Mouse (Mus musculus): ENCODE results near the gene Preb. TPM values are rescaled to one million over a fixed set of nuclear protein-coding genes. Genes with fewer than 3 reads are reported as not detected.
A peak's percentile ranks its signal among the peaks of the same experiment; 100 is the strongest.

Preb gene
- polyA plus RNA-seq, 1 experiment from 2014 or later = 136 TPM

DNA sequence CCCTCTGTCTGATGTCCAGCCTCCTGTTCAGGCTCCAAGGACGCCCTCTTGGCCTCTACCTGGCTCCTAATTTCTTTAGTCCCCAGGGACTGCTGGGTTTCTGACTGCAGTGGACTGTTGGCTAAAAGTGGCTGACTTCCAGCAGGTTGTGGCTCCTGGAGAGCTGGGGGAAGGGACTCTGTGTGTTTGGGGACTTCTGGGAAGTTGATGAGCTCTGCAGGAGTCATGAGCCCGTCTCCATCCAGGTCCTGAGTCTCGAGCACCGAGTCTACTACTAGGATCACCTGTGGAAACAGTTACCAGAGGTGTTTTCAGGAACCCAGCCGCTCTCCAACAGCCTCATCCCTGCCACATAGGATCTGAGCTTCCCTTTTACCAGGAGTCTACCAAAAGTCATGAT lies 26.5 kb downstream of the Preb start:
- Histone ChIP-seq H3K4me1 (peaks cover 5% of the 10 kb centered on the region; the same call in 1 of the 2 replicates), H3K9ac (no peak overlapping the region), H3K9me3 (no peaks in the 10 kb centered on the region), H3K27ac (no peak overlapping the region), H3K27me3 (no peaks in the 10 kb centered on the region), H3K4me2 (replicated peaks) (no peak overlapping the region), H3K4me3 (no peak overlapping the region), H3K36me3 (no peaks in the 10 kb centered on the region)
- ATAC-seq (ENCODE audit: low FRiP score, low read depth) = no peak
- 62% methylated on average over 5 of the region's 5 CpGs for WGBS

DNA sequence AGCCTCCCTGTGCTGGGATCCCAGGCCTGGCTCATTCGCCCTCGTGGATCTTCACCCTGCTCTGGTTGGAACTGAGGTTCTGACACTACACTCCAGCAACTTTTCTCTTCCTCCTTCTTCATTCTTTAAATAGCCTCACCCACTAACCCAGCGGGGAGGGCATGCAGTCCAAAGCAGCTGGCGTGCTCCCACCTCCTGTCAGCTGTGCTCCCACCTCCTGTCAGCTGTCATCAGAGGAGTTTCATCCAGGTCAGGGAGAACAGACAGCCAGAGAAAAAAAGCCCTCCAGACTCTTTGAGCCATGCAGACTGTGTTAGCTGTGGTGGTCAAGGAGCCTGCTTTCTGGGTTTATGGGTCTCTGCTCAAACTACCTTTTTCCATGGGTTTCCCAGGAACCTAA lies 28.8 kb downstream of the Preb start:
- peaks cover 9% of the 10 kb centered on the region; the same call in 1 of the 2 replicates for H3K4me1 ChIP-seq
- H3K36me3 ChIP-seq = no peaks in the 10 kb centered on the region
- H3K9ac ChIP-seq = no peak overlapping the region
- no peak for ATAC-seq (ENCODE audit: low FRiP score, low read depth)
- 70% methylated on average over 4 of the region's 4 CpGs for WGBS
- H3K9me3 ChIP-seq = no peaks in the 10 kb centered on the region
- no peaks in the 10 kb centered on the region for H3K27me3 ChIP-seq
- no peak overlapping the region for H3K4me3 ChIP-seq
- H3K4me2 ChIP-seq (replicated peaks) = no peak overlapping the region
- H3K27ac ChIP-seq = no peak overlapping the region

DNA sequence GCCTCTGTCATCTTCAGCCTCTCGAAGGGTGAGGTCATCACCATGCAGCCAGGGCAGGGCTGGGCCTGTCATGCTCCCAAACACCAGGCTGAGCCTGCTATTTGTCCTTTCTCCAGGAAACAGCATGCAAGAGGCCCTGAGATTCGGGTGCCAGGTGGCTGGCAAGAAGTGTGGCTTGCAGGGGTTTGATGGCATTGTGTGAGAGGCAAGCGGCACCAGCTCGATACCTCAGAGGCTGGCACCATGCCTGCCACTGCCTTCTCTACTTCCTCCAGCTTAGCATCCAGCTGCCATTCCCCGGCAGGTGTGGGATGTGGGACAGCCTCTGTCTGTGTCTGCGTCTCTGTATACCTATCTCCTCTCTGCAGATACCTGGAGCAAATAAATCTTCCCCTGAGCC lies 29.3 kb downstream of the Preb start:
- no peak for ATAC-seq (ENCODE audit: low FRiP score, low read depth)
- H3K9ac ChIP-seq = 0 out of 2 replicates have a peak overlapping the region, but pooled peaks have one; percentile 13
- H3K9me3 ChIP-seq = no peaks in the 10 kb centered on the region
- no peaks in the 10 kb centered on the region for H3K36me3 ChIP-seq
- H3K27ac ChIP-seq = no peak overlapping the region
- no peaks in the 10 kb centered on the region for H3K27me3 ChIP-seq
- no peak overlapping the region for H3K4me2 ChIP-seq (replicated peaks)
- 78% methylated on average over 6 of the region's 6 CpGs for WGBS
- peaks cover 9% of the 10 kb centered on the region; the same call in 1 of the 2 replicates for H3K4me1 ChIP-seq
- H3K4me3 ChIP-seq = no peak overlapping the region

DNA sequence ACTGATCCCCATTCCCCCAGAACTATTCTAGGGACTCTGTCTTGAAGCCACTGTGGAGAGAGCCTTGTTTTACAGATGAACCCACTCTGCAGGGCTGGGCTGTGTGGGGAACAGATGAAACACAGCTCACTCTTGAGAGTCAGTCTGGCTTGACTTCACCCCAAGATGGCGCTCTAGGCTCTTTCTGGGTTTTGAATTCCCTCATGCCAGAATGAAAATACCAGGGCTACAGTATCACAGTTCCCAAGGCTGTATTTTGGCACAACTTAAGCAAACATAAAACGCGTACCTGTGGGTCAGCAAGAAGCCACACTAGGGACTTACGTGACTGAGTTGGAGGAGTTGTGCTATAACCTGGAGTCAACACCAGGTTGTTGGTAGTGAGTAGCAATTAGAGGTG lies 30.0 kb downstream of the Preb start:
- peak; percentile 34; the same call in 1 of the 2 replicates for ATAC-seq (ENCODE audit: low FRiP score, low read depth)
- 41% methylated on average over 4 of the region's 4 CpGs for WGBS
- H3K27ac ChIP-seq = no peak overlapping the region
- H3K36me3 ChIP-seq = peaks cover 3% of the 10 kb centered on the region; the same call in 1 of the 2 replicates
- H3K4me2 ChIP-seq (replicated peaks) = no peak overlapping the region
- H3K27me3 ChIP-seq = no peaks in the 10 kb centered on the region
- no peaks in the 10 kb centered on the region for H3K9me3 ChIP-seq
- no peak overlapping the region for H3K4me3 ChIP-seq
- H3K4me1 ChIP-seq = peaks cover 9% of the 10 kb centered on the region; the same call in 1 of the 2 replicates
- H3K9ac ChIP-seq = no peak overlapping the region

DNA sequence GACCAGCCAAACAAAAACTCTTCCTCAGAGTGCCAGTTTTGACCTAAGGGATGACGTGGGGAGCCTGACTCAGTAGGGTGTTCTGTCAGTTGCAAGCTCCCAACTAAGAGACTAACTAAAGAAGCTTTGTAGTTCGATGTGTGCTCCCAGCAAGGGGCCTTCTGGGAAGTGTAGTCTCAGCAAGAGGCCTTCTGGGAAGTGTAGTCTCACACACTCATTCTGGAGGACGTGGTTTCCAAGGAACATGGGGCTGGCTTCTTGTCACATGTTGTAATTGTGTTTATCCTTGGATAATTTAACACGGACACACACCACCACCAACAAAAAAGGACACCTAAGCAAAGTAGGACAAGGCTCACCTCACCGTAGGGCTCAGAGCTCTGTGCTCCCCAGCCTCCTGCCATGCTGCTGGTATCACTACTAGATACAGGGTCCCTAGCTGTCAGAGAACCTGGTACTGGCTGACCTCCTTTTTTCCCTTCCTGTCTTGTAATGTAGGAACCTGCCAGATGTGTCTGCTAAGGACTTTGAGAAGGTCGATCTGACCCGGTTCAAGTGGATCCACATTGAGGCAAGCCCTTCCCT lies 32.1 kb downstream of the Preb start:
- Histone ChIP-seq H3K4me2 (replicated peaks) (peak overlapping the region; percentile 48), H3K27me3 (no peaks in the 10 kb centered on the region), H3K9ac (no peak overlapping the region), H3K4me1 (peaks cover 10% of the 10 kb centered on the region), H3K9me3 (no peaks in the 10 kb centered on the region), H3K27ac (no peak overlapping the region), H3K36me3 (peaks cover 6% of the 10 kb centered on the region; the same call in 1 of the 2 replicates), H3K4me3 (0 out of 2 replicates have a peak overlapping the region, but pooled peaks have one; percentile 5)
- ATAC-seq (ENCODE audit: low FRiP score, low read depth) = no peak
- 43% methylated on average over 7 of the region's 7 CpGs for WGBS

DNA sequence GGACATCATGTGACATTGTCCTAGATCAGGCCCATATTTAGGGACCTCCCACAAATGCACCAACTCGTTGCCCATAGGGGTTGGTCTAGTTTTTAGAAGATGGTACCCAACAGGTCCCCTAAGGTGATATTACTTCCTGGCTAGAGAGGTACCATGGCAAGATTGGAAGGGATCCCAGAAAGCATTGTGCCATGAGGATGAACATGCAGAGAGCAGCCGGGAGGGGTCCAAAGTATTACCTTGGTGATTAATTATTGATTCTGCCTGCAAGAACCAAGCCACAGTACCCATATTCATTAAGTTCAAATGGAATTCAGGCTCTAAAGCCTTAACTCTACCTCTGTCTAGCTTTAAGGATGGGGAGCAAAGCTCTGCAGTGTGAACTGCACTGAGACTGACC lies 34.1 kb downstream of the Preb start:
- H3K9ac ChIP-seq = no peak overlapping the region
- no peaks in the 10 kb centered on the region for H3K27me3 ChIP-seq
- H3K9me3 ChIP-seq = no peaks in the 10 kb centered on the region
- no peak overlapping the region for H3K4me2 ChIP-seq (replicated peaks)
- 90% methylated on average over 2 of the region's 2 CpGs for WGBS
- peaks cover 25% of the 10 kb centered on the region for H3K4me1 ChIP-seq
- ATAC-seq (ENCODE audit: low FRiP score, low read depth) = no peak
- H3K36me3 ChIP-seq = peaks cover 7% of the 10 kb centered on the region; the same call in 1 of the 2 replicates
- no peak overlapping the region for H3K4me3 ChIP-seq
- H3K27ac ChIP-seq = no peak overlapping the region

DNA sequence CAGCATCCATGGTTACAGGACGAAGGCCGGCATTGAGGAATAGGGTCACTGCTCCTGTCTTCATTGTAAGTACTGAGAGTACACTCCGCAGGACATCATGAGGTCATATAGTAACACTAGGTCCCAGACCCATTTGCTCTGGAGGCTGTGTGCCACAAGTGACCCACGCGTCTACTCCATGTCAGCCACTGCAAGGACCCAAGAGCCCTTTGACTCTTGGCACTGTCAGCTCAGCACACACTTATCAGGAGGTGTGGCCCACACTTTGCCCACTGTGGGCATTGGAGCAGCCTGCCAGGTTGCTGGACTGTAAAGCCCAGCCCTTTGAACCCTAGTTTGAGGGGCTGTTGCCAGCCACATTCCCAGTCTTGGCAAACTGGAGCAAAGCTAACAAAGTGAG lies 34.9 kb downstream of the Preb start:
- Histone ChIP-seq H3K36me3 (peaks cover 16% of the 10 kb centered on the region), H3K4me3 (no peak overlapping the region), H3K4me2 (replicated peaks) (no peak overlapping the region), H3K4me1 (peaks cover 30% of the 10 kb centered on the region), H3K27me3 (no peaks in the 10 kb centered on the region), H3K27ac (no peak overlapping the region), H3K9ac (no peak overlapping the region), H3K9me3 (no peaks in the 10 kb centered on the region)
- no peak for ATAC-seq (ENCODE audit: low FRiP score, low read depth)
- WGBS = 92% methylated on average over 5 of the region's 5 CpGs

DNA sequence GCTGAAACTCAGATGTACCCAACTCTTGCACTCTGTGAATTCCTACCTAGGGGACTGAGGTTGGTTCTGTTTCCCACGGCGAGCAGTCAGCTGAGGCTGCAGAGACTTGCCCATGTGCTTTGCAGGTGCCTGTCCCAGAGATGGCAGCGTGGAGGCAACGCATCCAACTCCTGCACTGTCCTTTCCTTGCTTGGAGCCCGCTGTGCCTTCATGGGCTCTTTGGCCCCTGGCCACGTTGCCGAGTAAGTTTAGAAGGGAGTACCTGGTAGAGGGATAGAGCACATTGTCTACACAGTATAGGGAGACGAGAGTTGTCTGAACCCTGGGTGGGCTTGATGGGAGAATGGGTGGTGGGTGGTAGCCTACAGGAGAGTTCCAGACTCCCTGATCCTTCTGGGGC lies 35.5 kb downstream of the Preb start:
- no peak overlapping the region for H3K4me3 ChIP-seq
- H3K9me3 ChIP-seq = no peaks in the 10 kb centered on the region
- no peak overlapping the region for H3K9ac ChIP-seq
- H3K36me3 ChIP-seq = peaks cover 22% of the 10 kb centered on the region
- ATAC-seq (ENCODE audit: low FRiP score, low read depth) = no peak
- no peak overlapping the region for H3K4me2 ChIP-seq (replicated peaks)
- no peaks in the 10 kb centered on the region for H3K27me3 ChIP-seq
- no peak overlapping the region for H3K27ac ChIP-seq
- WGBS = 78% methylated on average over 8 of the region's 8 CpGs
- peaks cover 35% of the 10 kb centered on the region for H3K4me1 ChIP-seq

DNA sequence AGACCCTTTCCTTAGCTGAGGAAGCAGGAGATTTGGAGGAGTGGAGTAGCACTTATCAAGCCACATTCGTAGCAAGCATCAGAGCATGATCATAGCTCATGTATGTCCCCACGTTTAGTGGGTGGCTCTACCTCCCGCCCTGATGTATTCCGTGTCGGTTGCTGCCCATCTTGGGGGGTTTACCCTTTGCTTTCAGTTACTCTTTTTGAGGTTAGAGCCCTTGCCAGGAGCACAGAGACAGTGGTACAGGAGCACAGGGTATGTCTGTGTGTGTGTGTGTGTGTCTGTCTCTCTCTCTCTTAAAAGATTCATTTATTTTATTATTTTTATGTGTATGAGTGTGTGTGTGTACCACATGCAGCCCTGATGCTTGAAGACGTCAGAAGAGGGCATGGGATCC lies 37.0 kb downstream of the Preb start:
- Histone ChIP-seq H3K36me3 (peaks cover 36% of the 10 kb centered on the region), H3K27ac (0 out of 2 replicates have a peak overlapping the region, but pooled peaks have one; percentile 15), H3K27me3 (no peaks in the 10 kb centered on the region), H3K9ac (no peak overlapping the region), H3K4me3 (no peak overlapping the region), H3K4me2 (replicated peaks) (peak overlapping the region; percentile 72), H3K4me1 (peaks cover 49% of the 10 kb centered on the region), H3K9me3 (no peaks in the 10 kb centered on the region)
- ATAC-seq (ENCODE audit: low FRiP score, low read depth) = no peak
- 81% methylated on average over 6 of the region's 6 CpGs for WGBS

DNA sequence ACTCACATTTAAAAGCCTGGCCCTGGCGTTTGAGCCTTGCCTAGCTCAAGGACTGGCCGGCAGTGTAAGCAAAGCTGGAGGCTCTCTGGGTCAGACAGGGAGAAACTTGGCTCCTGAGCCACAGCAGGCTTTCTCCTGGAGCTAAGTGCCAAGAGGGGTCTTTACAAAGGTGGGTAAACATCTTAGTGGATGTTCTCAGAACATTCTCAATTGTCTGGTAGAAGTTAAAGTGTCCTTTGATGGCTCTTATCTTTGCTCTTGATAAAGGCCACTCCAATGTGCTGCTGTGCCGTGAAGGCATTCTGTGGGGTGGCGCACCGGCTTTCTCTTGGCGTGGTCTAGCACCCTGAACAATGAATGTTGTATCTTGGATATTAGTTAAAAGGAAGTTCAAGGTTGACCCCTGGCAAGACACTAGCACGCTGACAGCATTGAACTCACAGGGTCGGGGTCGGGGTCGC lies 37.5 kb downstream of the Preb start:
- H3K27ac ChIP-seq = 0 out of 2 replicates have a peak overlapping the region, but pooled peaks have one; percentile 83

DNA sequence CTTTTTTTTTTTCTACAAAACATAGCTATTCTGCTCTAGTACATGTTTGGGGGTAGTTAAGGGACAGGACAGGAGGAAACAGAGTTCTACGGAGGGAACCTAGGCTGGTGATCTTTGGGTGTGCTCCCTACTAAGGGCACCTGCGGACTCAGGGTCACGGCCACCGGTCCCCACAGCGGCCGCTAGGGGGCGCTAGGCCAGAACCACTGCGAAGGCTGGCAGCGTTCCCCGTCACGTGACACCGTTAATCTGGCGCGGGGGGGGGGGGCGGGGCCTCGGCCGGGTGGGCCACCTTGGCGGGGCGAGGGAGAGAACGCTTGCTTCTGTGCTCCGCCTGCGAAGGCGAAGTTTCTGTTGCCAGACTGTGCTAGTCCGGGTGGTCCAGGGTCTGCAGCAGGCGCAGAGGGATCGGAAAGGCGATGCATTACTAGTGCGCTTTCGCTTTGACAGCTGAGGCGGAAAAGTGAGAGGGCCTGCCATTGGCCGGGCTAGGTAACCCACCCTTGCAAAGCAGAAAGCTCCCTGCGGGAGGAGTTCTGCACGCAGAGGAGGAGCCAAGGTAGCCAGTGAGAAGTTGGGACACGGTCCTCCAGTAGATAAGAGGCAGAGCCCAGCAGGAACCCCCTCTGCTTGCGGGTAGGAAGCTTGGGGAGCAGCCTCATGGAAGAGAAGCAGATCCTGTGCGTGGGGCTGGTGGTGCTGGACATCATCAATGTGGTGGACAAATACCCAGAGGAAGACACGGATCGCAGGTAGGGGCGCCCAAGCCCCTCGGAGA lies 38.7 kb downstream of the Preb start, which contains the start of gene Khk:
TSS of gene Khk (plus strand) at position 176 of the 778 bp plus-strand sequence.
- no peaks in the 10 kb centered on the region for H3K27me3 ChIP-seq
- 3% methylated on average over 32 of the region's 40 CpGs for WGBS
- peaks cover 52% of the 10 kb centered on the region for H3K36me3 ChIP-seq
- peaks cover 61% of the 10 kb centered on the region for H3K4me1 ChIP-seq
- ATAC-seq (ENCODE audit: low FRiP score, low read depth) = peak; percentile 90
- H3K27ac ChIP-seq = peak within 1 kb of the TSS; percentile 83
- H3K4me2 ChIP-seq (replicated peaks) = peak within 1 kb of the TSS; percentile 72
- peak within 1 kb of the TSS; percentile 38 for H3K4me3 ChIP-seq
- H3K9me3 ChIP-seq = no peaks in the 10 kb centered on the region
- H3K9ac ChIP-seq = peak within 1 kb of the TSS; percentile 63

More for the DNA sequence above, 37.5 kb downstream of the Preb start:
- WGBS = 76% methylated on average over 10 of the region's 10 CpGs
- no peaks in the 10 kb centered on the region for H3K27me3 ChIP-seq
- peak overlapping the region; percentile 63 for H3K9ac ChIP-seq
- peak overlapping the region; percentile 38 for H3K4me3 ChIP-seq
- peaks cover 42% of the 10 kb centered on the region for H3K36me3 ChIP-seq
- ATAC-seq (ENCODE audit: low FRiP score, low read depth) = no peak
- no peaks in the 10 kb centered on the region for H3K9me3 ChIP-seq
- H3K4me1 ChIP-seq = peaks cover 50% of the 10 kb centered on the region
- H3K4me2 ChIP-seq (replicated peaks) = peak overlapping the region; percentile 72

DNA sequence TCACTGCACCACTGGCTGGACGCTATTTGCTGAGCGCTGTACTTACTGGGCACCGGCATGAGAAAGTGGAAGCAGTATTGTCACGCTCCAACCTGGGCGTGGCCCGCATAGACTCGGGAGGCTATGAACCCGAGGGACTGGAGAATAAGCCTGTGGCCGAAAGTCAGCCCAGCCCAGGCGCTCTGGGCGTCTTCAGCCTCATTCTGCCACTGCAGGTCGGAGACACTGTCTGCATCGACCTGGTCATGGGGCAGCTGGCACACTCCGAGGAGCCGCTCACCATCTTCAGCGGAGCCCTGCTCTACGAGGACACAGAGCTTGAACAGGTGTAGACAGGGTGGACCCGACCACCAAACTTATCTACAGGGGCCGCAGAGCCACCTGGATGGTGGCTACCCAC lies 39.5 kb downstream of the Preb start:
- WGBS = 67% methylated on average over 19 of the region's 19 CpGs
- peak overlapping the region; percentile 72; the same call in 1 of the 2 replicates for H3K27ac ChIP-seq
- no peak overlapping the region for H3K4me3 ChIP-seq

More for the DNA sequence above, 39.5 kb downstream of the Preb start:
- no peak overlapping the region for H3K9ac ChIP-seq
- H3K4me2 ChIP-seq (replicated peaks) = peak overlapping the region; percentile 72; the same call in 1 of the 2 replicates
- no peaks in the 10 kb centered on the region for H3K9me3 ChIP-seq
- peaks cover 67% of the 10 kb centered on the region for H3K4me1 ChIP-seq
- no peak for ATAC-seq (ENCODE audit: low FRiP score, low read depth)
- no peaks in the 10 kb centered on the region for H3K27me3 ChIP-seq
- H3K36me3 ChIP-seq = peaks cover 52% of the 10 kb centered on the region
